Mouse (Mus musculus): Measurements from ENCODE around the gene Ebf1. TPM values are rescaled to one million over a fixed set of nuclear protein-coding genes. Genes with fewer than 3 reads are reported as not detected.
A peak's percentile ranks its signal among the peaks of the same experiment; 100 is the strongest.

Ebf1 gene
- total RNA-seq, 2 experiments from 2014 or later, result 2.9 to 6.1 TPM

GRCm38 (mm10) chr11:44616078-44616787 lies 884 bp upstream of the Ebf1 start:
- intact Hi-C loops (cut with DNase I), result loop anchor here (10.0 kb wide), 2 partner anchors 1059 to 1119 kb away; no protein-coding TSS in a partner anchor
- DNase-seq (ENCODE audit: low spot score in 2 of 2), result no peak

GRCm38 (mm10) chr11:44617734-44618586 lies 843 bp downstream of the Ebf1 start:
- peak; percentile 54 to 62 for DNase-seq (ENCODE audit: low spot score in 2 of 2)
- intact Hi-C loops (cut with DNase I), result loop anchor here (10.0 kb wide), 2 partner anchors 1057 to 1117 kb away; no protein-coding TSS in a partner anchor

- intact Hi-C loops (cut with DNase I), result loop anchor here (10.0 kb wide), 2 partner anchors 1055 to 1115 kb away; no protein-coding TSS in a partner anchor
- DNase-seq (ENCODE audit: low spot score in 2 of 2), result no peak
Measured at GRCm38 (mm10) chr11:44619131-44619886, 2.2 kb downstream of the Ebf1 start.

GRCm38 (mm10) chr11:44619887-44620693 lies 3.0 kb downstream of the Ebf1 start:
- DNase-seq (ENCODE audit: low spot score in 2 of 2), result no peak
- intact Hi-C loops (cut with DNase I), result loop anchor here (5.0 to 10.0 kb wide), 3 partner anchors 212 to 1115 kb away; no protein-coding TSS in a partner anchor

DNA sequence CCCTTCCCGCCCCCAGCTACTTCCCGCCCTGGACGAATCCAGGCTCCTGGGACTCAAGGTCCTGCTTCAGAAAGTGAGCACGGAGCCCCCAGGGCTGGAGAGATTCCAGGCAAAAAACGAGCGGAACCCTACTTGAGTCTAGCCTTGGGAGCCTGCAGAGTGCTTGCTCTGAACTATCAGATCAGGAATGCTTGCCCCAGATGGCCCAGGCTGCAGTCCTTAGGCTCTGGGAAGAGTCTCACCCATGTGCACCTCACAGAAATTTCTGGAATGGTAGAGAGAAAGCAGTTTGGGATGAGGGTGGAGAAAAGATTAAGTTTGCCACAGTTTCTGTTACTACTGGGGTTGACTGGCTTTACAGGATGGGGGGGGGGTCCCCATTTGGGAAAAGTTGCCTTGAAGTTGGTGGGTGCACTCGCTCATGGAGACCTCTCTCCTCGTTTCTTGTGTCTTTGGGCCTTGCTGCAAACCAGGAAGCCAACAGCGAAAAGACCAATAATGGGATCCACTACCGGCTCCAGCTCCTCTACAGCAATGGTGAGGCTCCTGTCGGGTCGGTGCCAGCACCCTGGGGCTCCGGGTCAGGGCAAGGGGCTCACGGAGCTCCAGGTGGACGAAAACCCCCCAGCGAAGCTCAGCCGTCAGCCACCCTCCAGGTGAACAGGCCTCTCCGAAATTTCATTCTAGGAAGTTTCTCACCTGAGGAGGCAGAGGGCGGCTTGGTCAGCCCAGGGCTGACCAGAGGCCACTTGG lies 3.8 kb downstream of the Ebf1 start:
- intact Hi-C loops (cut with DNase I), result loop anchor here (5.0 kb wide), 1 partner anchor 211 kb away; no protein-coding TSS in a partner anchor

DNA sequence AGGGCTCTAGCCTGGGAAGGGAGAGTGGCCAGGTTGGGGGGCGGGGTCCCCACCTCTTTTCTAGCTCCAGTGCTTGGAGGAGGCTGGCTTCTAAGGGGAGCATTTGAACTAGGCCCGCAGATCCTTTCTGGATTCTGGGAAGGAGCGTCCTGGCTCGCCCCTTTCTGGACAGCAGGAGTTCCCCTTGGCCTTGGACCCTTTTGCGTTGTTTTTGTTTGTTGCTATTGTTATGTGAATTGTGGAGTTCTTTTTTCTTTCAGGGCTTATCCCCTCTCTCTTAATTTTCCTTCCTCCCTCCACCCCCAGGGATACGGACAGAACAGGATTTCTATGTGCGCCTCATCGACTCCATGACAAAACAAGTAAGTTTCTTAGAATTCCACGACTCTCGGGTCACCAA lies 4.5 kb downstream of the Ebf1 start:
- intact Hi-C loops (cut with DNase I), result loop anchor here (5.0 kb wide), 1 partner anchor 211 kb away; no protein-coding TSS in a partner anchor
- no peak for DNase-seq (ENCODE audit: low spot score in 2 of 2)

More for the DNA sequence above, 3.8 kb downstream of the Ebf1 start:
- no peak for DNase-seq (ENCODE audit: low spot score in 2 of 2)

DNA sequence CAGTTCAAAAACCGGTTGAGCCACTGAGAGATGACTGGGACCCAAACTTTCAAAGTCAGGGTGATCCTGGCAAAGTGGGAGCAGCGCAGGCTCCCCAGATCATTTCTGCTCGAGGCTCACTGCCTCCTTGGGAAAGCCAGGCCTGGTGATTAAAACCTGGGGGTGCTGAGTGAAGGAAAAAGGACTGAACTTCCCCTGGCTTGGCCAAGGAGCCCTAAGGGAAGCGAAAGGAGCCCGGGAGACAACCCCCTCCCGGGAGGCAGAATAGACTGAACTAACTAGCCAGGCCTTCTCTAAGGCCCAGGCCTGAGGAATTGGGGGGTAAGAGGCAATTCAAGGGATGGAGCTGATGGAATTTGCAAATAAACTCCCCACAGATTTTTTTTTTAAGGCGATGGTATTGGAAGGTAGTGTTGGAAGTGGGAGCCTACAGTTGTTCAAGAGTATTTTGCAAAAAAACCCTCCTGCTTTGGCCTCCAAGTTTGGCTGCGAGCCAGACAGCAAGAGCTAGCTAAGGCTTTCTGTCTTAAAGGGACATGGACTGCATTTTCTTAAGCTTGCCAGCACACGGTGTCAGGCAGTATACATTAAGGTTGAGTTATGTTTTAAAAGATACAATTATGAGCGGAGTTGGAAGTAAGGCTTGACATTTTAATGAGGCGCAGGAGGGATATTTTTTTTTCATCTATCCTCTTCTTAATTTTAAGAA lies 5.1 kb downstream of the Ebf1 start:
- intact Hi-C loops (cut with DNase I), result loop anchor here (5.0 kb wide), 1 partner anchor 210 kb away; no protein-coding TSS in a partner anchor
- no peak for DNase-seq (ENCODE audit: low spot score in 2 of 2)

- intact Hi-C loops (cut with DNase I), result loop anchor here (5.0 kb wide), 1 partner anchor 208 kb away; no protein-coding TSS in a partner anchor
Measured at GRCm38 (mm10) chr11:44624564-44624963, 7.4 kb downstream of the Ebf1 start.

DNA sequence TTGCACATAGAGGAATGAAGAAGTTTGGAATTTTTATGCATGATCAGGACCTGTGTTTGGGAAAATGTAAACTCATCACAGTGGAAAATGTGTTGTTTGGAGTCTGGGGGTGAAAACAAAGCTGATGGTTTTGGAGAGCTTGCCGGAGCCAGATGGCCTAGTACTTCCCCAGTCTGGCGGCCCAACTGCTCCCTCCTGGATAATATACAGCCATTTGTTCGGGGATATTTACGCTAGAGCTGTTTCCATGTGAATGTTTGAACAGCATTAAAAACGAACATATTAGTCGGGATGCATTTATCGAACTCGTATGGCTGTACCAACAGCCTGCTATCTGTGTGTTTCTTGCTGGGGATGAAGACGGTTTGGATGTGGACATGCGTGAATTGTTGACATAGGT lies 8.9 kb downstream of the Ebf1 start:
- intact Hi-C loops (cut with DNase I), result no loop called here
- no peak for DNase-seq (ENCODE audit: low spot score in 2 of 2)

More at GRCm38 (mm10) chr11:44624564-44624963, 7.4 kb downstream of the Ebf1 start:
- no peak for DNase-seq (ENCODE audit: low spot score in 2 of 2)

GRCm38 (mm10) chr11:44628412-44628811 lies 11.3 kb downstream of the Ebf1 start:
- no peak for DNase-seq (ENCODE audit: low spot score in 2 of 2)
- intact Hi-C loops (cut with DNase I), result no loop called here

- intact Hi-C loops (cut with DNase I), result no loop called here
- no peak for DNase-seq (ENCODE audit: low spot score in 2 of 2)
Measured at GRCm38 (mm10) chr11:44632064-44632968, 15.2 kb downstream of the Ebf1 start.

DNA sequence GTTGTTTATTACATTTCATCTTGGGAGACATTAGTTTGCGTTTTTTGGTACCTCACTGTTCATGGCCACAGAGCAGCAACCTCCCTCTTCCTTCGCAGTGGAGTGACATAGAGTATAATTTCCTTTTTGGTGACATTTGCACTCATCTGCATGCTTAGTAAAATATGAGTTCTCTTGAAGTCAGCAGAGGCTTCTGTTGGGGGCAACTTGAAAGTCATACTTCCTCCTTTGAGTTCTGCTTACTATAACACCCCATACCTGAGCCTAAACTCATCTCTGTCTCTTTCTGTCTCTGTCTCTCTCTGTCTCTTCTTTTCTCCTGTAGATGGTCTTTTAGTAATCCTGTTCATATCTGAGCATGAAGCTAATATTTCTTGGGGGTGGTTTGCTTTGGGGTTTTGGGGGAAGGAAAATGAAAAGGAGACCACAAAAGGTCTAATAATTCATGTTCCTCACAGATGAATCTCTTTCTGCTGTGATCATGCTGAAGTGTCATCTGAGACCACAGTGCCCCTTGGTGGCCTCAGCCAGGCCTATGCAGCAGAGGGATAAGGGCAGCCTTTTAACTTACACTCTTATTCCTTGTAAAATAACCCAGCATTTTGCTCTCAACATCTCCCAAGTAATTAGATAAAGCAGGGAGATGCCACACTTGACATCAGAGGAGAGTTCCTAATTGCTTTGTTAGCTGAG lies 16.0 kb downstream of the Ebf1 start:
- DNase-seq (ENCODE audit: low spot score in 2 of 2), result no peak
- intact Hi-C loops (cut with DNase I), result no loop called here

GRCm38 (mm10) chr11:44634552-44635193 lies 17.6 kb downstream of the Ebf1 start:
- intact Hi-C loops (cut with DNase I), result no loop called here
- DNase-seq (ENCODE audit: low spot score in 2 of 2), result no peak

GRCm38 (mm10) chr11:44636241-44636640 lies 19.1 kb downstream of the Ebf1 start:
- intact Hi-C loops (cut with DNase I), result no loop called here

GRCm38 (mm10) chr11:44638193-44638754 lies 21.2 kb downstream of the Ebf1 start:
- DNase-seq (ENCODE audit: low spot score in 2 of 2), result no peak
- intact Hi-C loops (cut with DNase I), result no loop called here

More at GRCm38 (mm10) chr11:44636241-44636640, 19.1 kb downstream of the Ebf1 start:
- DNase-seq (ENCODE audit: low spot score in 2 of 2), result no peak
